Mouse (Mus musculus): ENCODE measurements at regions not wholly inside any gene's neighbourhood (a gene's known extent, or its start where the extent isn't known, plus 50 kb on each side); places are given as distances from the start of the nearest gene placed in this dataset.

GRCm38 (mm10) chr13:114679703-114680378 is 138.2 kb upstream of the Mocs2 start:
- DNase-seq = no peak

- peak; percentile 83 for DNase-seq
These were observed 137.7 kb upstream of the Mocs2 start for GRCm38 (mm10) chr13:114680379-114680733.

GRCm38 (mm10) chr13:114681196-114681595 is 136.8 kb upstream of the Mocs2 start:
- no peak for DNase-seq

- DNase-seq = no peak
These were observed 136.1 kb upstream of the Mocs2 start for GRCm38 (mm10) chr13:114681887-114682286.

GRCm38 (mm10) chr13:114682891-114683290 is 135.1 kb upstream of the Mocs2 start:
- no peak for DNase-seq

GRCm38 (mm10) chr13:114684298-114684697 is 133.7 kb upstream of the Mocs2 start:
- DNase-seq = no peak

- no peak for DNase-seq
These were observed 132.7 kb upstream of the Mocs2 start for GRCm38 (mm10) chr13:114685368-114685767.

GRCm38 (mm10) chr13:114712601-114713000 is 105.4 kb upstream of the Mocs2 start:
- DNase-seq = no peak

- DNase-seq = no peak
These were observed 98.3 kb upstream of the Mocs2 start for GRCm38 (mm10) chr13:114719771-114720170.

- no peak for DNase-seq
These were observed 91.2 kb upstream of the Mocs2 start for GRCm38 (mm10) chr13:114726828-114727227.

- DNase-seq = no peak
These were observed 83.0 kb upstream of the Mocs2 start for GRCm38 (mm10) chr13:114735066-114735465.

GRCm38 (mm10) chr13:114736066-114736465 is 82.0 kb upstream of the Mocs2 start:
- no peak for DNase-seq

- DNase-seq = no peak
These were observed 75.5 kb upstream of the Mocs2 start for GRCm38 (mm10) chr13:114742534-114742933.

- no peak for DNase-seq
These were observed 72.2 kb upstream of the Mocs2 start for GRCm38 (mm10) chr13:114745814-114746213.

GRCm38 (mm10) chr13:114757459-114757858 is 60.6 kb upstream of the Mocs2 start:
- peak; percentile 33 for DNase-seq

GRCm38 (mm10) chr13:114759886-114760285 is 58.1 kb upstream of the Mocs2 start:
- DNase-seq = no peak

GRCm38 (mm10) chr13:114760901-114761300 is 57.1 kb upstream of the Mocs2 start:
- no peak for DNase-seq
